9 mouse cellular contexts compared by ENCODE assay signal in the genomic region with DNA sequence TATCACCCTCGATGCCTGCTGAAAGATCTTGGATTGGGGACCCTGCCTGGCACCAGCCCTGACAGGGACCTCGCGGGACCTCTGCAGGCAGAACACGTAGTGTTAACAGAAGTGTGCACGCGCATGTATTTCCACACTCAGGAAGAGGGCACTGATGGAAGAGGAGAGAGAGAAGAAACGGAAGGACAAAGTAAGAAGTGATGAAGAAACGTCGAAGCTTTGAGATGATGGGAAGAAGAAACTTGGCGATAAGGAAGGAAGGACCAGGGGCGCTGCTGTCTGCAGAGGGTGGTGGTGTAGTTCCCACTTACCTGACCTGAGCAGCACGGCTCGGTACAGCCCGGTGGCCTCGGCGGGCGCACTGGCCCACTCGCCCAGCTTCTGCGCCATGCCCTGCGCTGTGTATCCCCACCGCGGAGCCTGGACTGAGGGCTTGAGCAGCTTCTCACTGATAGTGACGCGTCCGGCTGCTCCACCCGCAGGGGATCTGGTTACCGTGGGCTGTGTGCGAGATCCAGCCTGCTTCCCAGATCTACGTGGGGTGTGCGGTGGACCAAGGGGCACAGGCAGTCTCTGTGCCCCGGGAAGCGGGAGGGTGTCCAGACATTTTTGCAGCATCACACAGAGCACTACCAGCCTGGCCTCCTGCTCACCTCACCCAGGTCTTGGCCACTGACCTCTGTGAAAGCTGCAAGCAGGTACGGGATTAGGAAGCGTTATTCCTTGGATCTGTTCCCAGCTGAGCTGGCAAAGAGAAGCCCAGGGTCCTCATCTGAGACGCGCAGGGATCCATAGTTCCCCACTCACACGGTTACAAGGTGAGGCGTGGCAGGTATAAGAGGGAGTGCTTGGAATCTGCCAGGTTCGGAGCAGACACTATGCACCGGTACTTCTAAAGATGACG. TPM values are rescaled to one million over a fixed set of nuclear protein-coding genes. Genes with fewer than 3 reads are reported as not detected.
DNase-seq lines count a peak whose midpoint lies in the region; ATAC-seq and TF ChIP-seq lines count a peak whose summit lies in the region.
"Had no signal": no experiment of that assay in that cellular context is flagged by ENCODE, and none has a peak within 500 bp of the region (broad histone marks: within the 10 kb centered on the region; RNA-seq: fewer than 3 reads in every experiment).

A gene (minus strand): TSS at position 830 of the 904 bp plus-strand sequence.

- no peaks in the 10 kb centered on the region for H3K36me3 ChIP-seq in kidney, embryonic 14.5 days (ENCODE audit: control insufficient read depth, insufficient read depth, low read length)
- H3K36me3 ChIP-seq in forebrain, embryonic 12.5 days (replicated peaks): no peaks in the 10 kb centered on the region
- H3K36me3 ChIP-seq in kidney, postnatal 0 days (ENCODE audit: insufficient read depth, low read length): no peaks in the 10 kb centered on the region
- no peaks in the 10 kb centered on the region for H3K36me3 ChIP-seq in midbrain, embryonic 16.5 days (ENCODE audit: control insufficient read depth, insufficient read depth, low read length)

- TF ChIP-seq CTCF in kidney, postnatal 0 days (IDR thresholded peaks at IDR 0.05; ENCODE audit: low read depth): no peak

- peak within 1 kb of the TSS; percentile 30 for H3K4me3 ChIP-seq in kidney, embryonic 14.5 days (ENCODE audit: low read length)
- peak within 1 kb of the TSS; percentile 26 for H3K4me3 ChIP-seq in forebrain, embryonic 12.5 days (replicated peaks)
- H3K4me3 ChIP-seq in kidney, postnatal 0 days (replicated peaks; ENCODE audit: low read depth, low read length): peak within 1 kb of the TSS; percentile 24
- H3K4me3 ChIP-seq in midbrain, embryonic 16.5 days (ENCODE audit: low read depth, low read length): peak within 1 kb of the TSS; percentile 26
- H3K4me3 ChIP-seq: megakaryocyte, embryonic 14.5 days had no signal

- peaks cover 22% of the 10 kb centered on the region for H3K27me3 ChIP-seq in kidney, embryonic 14.5 days (ENCODE audit: control insufficient read depth, insufficient read depth, low read length)
- H3K27me3 ChIP-seq in forebrain, embryonic 12.5 days: peaks cover 47% of the 10 kb centered on the region
- H3K27me3 ChIP-seq in kidney, postnatal 0 days (ENCODE audit: insufficient read depth, low read length): 0 out of 2 replicates have a peak, but pooled peaks cover 6% of the 10 kb centered on the region
- peaks cover 28% of the 10 kb centered on the region for H3K27me3 ChIP-seq in midbrain, embryonic 16.5 days (ENCODE audit: control insufficient read depth, insufficient read depth, low read depth, low read length)

- DNase-seq in kidney, postnatal 25 days: no peak
- DNase-seq in kidney, postnatal 0 days (ENCODE audit: low spot score): no peak
- DNase-seq in gastrocnemius, postnatal 25 days: no peak

- peak; percentile 63; the same call in 1 of the 2 replicates for ATAC-seq in kidney, embryonic 14.5 days (ENCODE audit: low FRiP score, low TSS enrichment)
- ATAC-seq in forebrain, embryonic 12.5 days (ENCODE audit: low FRiP score): peak; percentile 52
- peak; percentile 59 for ATAC-seq in kidney, postnatal 0 days (replicated peaks; ENCODE audit: low FRiP score, low read depth)
- ATAC-seq in midbrain, embryonic 16.5 days: peak; percentile 69
- no peak for ATAC-seq in megakaryocyte progenitor cell, adult 5-6 weeks (replicated peaks; ENCODE audit: poor library complexity)
- ATAC-seq in megakaryocyte-erythroid progenitor cell, adult 5-6 weeks (replicated peaks; ENCODE audit: low FRiP score, low TSS enrichment, poor library complexity, severe bottlenecking): no peak; the same call in 1 of the 2 replicates

- peaks cover 7% of the 10 kb centered on the region; the same call in 1 of the 2 replicates for H3K4me1 ChIP-seq in kidney, embryonic 14.5 days (ENCODE audit: control insufficient read depth, insufficient read depth, low read length)
- H3K4me1 ChIP-seq in forebrain, embryonic 12.5 days: peaks cover 21% of the 10 kb centered on the region
- H3K4me1 ChIP-seq in kidney, postnatal 0 days (replicated peaks; ENCODE audit: insufficient read depth, low read length): peaks cover 10% of the 10 kb centered on the region
- H3K4me1 ChIP-seq in midbrain, embryonic 16.5 days (ENCODE audit: control insufficient read depth, insufficient read depth, low read length): peaks cover 14% of the 10 kb centered on the region

- H3K9me3 ChIP-seq in kidney, embryonic 14.5 days (ENCODE audit: control insufficient read depth, low read length): no peaks in the 10 kb centered on the region
- H3K9me3 ChIP-seq in forebrain, embryonic 12.5 days: no peaks in the 10 kb centered on the region
- no peaks in the 10 kb centered on the region for H3K9me3 ChIP-seq in kidney, postnatal 0 days (replicated peaks; ENCODE audit: low read length)
- H3K9me3 ChIP-seq in midbrain, embryonic 16.5 days (replicated peaks; ENCODE audit: control insufficient read depth, low read length, poor library complexity, severe bottlenecking): no peaks in the 10 kb centered on the region

- 11% methylated on average over 39 of the region's 41 CpGs for WGBS in kidney, embryonic 14.5 days
- WGBS in forebrain, embryonic 12.5 days: 13% methylated on average over 40 of the region's 41 CpGs
- 13% methylated on average over 41 of the region's 41 CpGs for WGBS in kidney, postnatal 0 days
- 14% methylated on average over 41 of the region's 41 CpGs for WGBS in midbrain, embryonic 16.5 days

- H3K4me2 ChIP-seq in kidney, embryonic 14.5 days (replicated peaks; ENCODE audit: low read depth, low read length): peak within 1 kb of the TSS; percentile 42
- H3K4me2 ChIP-seq in forebrain, embryonic 12.5 days: peak within 1 kb of the TSS; percentile 49
- H3K4me2 ChIP-seq in kidney, postnatal 0 days (ENCODE audit: low read length): peak within 1 kb of the TSS; percentile 53
- peak within 1 kb of the TSS; percentile 66 for H3K4me2 ChIP-seq in midbrain, embryonic 16.5 days (ENCODE audit: low read length)

- H3K27ac ChIP-seq in kidney, embryonic 14.5 days (ENCODE audit: low read depth, low read length): no peak within 1 kb of the TSS
- no peak within 1 kb of the TSS for H3K27ac ChIP-seq in forebrain, embryonic 12.5 days
- H3K27ac ChIP-seq in kidney, postnatal 0 days: peak within 1 kb of the TSS; percentile 26; the same call in 1 of the 2 replicates
- no peak within 1 kb of the TSS for H3K27ac ChIP-seq in midbrain, embryonic 16.5 days (ENCODE audit: low read length)

- 0 out of 2 replicates have a peak within 1 kb of the TSS, but pooled peaks have one; percentile 18 for H3K9ac ChIP-seq in kidney, embryonic 14.5 days (ENCODE audit: low read depth, low read length)
- H3K9ac ChIP-seq in forebrain, embryonic 12.5 days: peak within 1 kb of the TSS; percentile 26; the same call in 1 of the 2 replicates
- H3K9ac ChIP-seq in kidney, postnatal 0 days (ENCODE audit: low read depth, low read length): peak within 1 kb of the TSS; percentile 35
- H3K9ac ChIP-seq in midbrain, embryonic 16.5 days (ENCODE audit: low read depth, low read length): peak within 1 kb of the TSS; percentile 44

RNA-seq across cellular contexts. Expression of the gene that starts here (rescaled TPM):
- 3.2 and 4.0 TPM in 2 replicates for polyA plus RNA-seq in kidney, embryonic 14.5 days (2014; fragmentation: Nextera tagmentation; extraction: Ambion mirVana)
- polyA plus RNA-seq in forebrain, embryonic 12.5 days (2016; fragmentation: Nextera tagmentation; extraction: Ambion mirVana): 0.43 and 0.60 TPM in 2 replicates
- 8.0 and 8.2 TPM in 2 replicates for polyA plus RNA-seq in kidney, postnatal 0 days (2015; fragmentation: Nextera tagmentation; extraction: Ambion mirVana)
- 0.92 and 1.4 TPM in 2 replicates for polyA plus RNA-seq in midbrain, embryonic 16.5 days (2015; fragmentation: Nextera tagmentation; extraction: Ambion mirVana)
- not detected in 2 replicates for total RNA-seq in megakaryocyte progenitor cell, adult 5-6 weeks (2015)
- not detected in 2 replicates for total RNA-seq in megakaryocyte progenitor cell, adult 5-6 weeks (2017)
- not detected in 2 replicates for total RNA-seq in megakaryocyte-erythroid progenitor cell, adult 5-6 weeks (2014; fragmentation: Nextera tagmentation)
- total RNA-seq in megakaryocyte-erythroid progenitor cell, adult 5-6 weeks (2017): not detected in 2 replicates
- 1 to 10 TPM; 3.4 to 6.3 TPM for total RNA-seq in gastrocnemius, postnatal 25 days (2021)

Comparison
In these comparisons a context has a peak if more than half of its experiments do, and no peak if none do; other contexts are left out.
1. RNA of the gene that starts here (total RNA-seq): 3.4 to 6.3 TPM in gastrocnemius, postnatal 25 days; not detected in megakaryocyte progenitor cell, adult 5-6 weeks and not detected in megakaryocyte-erythroid progenitor cell, adult 5-6 weeks; every median in the first group is over 4 times any median in the second.
2. Peak in ATAC-seq, H3K4me3 ChIP-seq, H3K9ac ChIP-seq and H3K4me2 ChIP-seq in forebrain, embryonic 12.5 days; RNA of the gene not detected or under 1 TPM.
3. ATAC-seq: peak in kidney, embryonic 14.5 days (single experiment), kidney, postnatal 0 days (single experiment) and midbrain, embryonic 16.5 days (single experiment); none in megakaryocyte progenitor cell, adult 5-6 weeks (single experiment) and megakaryocyte-erythroid progenitor cell, adult 5-6 weeks (single experiment).
4. Peak in every context shown above with its lines, with median percentiles within 50 percentile points of each other: H3K4me2 ChIP-seq, H3K4me3 ChIP-seq and H3K9ac ChIP-seq.